Mouse (Mus musculus) large intestine, adult 2 months (tissue): Measurements from ENCODE around the gene Clec4d. TPM values are rescaled to one million over a fixed set of nuclear protein-coding genes. Genes with fewer than 3 reads are reported as not detected.
"Not testable (repeated sequence)": the region's sequence is repeated elsewhere in the genome, so short reads cannot be mapped to it uniquely, and the experiment has no call there.

Experiments used
- DNase-seq: peaks from one replicate; pipeline ENCODE4 v3.0.0-alpha.2; 2012; ENCODE audit warnings: low read depth, low spot score
- WGBS: fragments of 180-500 bp; shearing (Covaris S2); methylation state at CpG from one replicate; pipeline ENCODE4 v1.1.7; 2018; 5-methylcytosine and 5-hydroxymethylcytosine counted together
- polyA plus RNA-seq: library from polyadenylated mRNA; depleted of rRNA; stranded (reverse); fragments of >200 nt; gene quantifications from 2 replicates; pipeline ENCODE4 v1.2.3, GENCODE M21; 2012; rRNA removed

The Clec4d gene
- 0.21 TPM in 1 of 2 replicates, not detected in the other for polyA plus RNA-seq

DNA sequence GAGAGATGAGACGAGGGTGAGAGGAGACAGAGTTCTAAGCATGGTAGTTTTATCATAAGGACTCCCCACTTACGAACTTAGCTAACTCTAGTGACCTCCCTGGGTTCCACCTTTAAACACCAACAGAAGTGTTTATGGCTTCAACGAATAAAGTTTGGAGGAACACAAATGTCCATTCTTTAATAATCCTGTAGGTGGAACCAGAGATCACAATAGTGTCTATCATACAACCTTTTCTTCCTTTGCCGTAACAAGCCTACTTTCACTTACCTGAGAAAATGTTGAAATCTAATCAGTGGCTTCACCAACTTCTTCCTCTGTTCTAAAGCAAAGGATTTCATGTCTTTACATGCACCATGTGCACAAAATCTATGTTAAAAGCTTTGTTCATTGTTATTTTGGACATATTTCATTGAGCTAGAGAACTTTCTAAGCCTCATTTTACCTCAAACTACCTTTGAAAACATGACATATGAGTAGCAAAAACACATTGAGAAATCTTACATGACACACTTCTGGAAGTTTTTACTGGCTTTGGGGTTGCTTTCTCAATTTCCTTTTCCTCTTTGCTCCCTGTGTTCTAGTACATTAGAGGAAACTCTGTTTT lies at the start of gene Clec4d:
TSS of gene Clec4d (plus strand) at position 557 of the 607 bp plus-strand sequence.
- DNase-seq = no peak

DNA sequence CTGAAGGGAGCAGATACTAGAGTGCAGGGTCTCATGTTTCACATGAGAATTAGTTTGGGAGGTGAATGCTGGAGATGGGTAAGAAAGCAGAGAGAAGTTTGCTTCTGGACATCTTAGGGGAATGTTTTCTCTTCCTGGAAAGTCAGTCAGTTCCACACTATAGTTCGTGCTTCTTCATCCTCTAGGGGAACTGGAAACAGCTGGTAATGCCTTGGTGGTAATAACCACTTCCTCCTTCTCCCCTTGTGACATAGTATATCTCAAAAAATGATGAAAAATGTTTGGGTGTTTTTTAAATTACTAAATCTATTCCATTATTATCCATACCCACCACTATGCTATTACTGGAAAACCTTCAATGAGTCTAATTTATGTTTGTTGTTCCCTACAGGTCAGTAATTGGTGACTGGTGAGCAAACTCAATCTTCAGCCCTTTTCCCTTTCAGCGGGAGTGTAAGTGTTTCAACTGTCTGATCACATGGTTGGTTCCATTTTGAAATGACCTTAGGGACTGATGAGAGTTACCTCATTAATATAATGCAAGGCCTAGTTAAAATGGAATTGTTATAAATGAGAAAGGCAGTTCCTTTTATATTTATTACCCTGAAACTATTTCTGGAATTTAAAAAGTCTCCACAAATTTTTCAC lies 34.3 kb upstream of the Clec4d start:
- no peak for DNase-seq
- WGBS = 43% methylated on average over 2 of the region's 2 CpGs

More for the DNA sequence above, at the start of gene Clec4d:
- 51% methylated on average over 4 of the region's 4 CpGs for WGBS

- WGBS = 48% methylated on average over 3 of the region's 3 CpGs
- no peak for DNase-seq
Measured at GRCm38 (mm10) chr6:123229644-123230043, 32.3 kb upstream of the Clec4d start, which contains the start of gene Clec4n. Gene Clec4n (plus strand): TSS chr6:123229843.

GRCm38 (mm10) chr6:123231149-123231548 lies 30.8 kb upstream of the Clec4d start:
- no peak for DNase-seq
- WGBS = 55% methylated on average over 2 of the region's 2 CpGs

- no peak for DNase-seq
Measured at GRCm38 (mm10) chr6:123237582-123237981, 24.3 kb upstream of the Clec4d start.

DNA sequence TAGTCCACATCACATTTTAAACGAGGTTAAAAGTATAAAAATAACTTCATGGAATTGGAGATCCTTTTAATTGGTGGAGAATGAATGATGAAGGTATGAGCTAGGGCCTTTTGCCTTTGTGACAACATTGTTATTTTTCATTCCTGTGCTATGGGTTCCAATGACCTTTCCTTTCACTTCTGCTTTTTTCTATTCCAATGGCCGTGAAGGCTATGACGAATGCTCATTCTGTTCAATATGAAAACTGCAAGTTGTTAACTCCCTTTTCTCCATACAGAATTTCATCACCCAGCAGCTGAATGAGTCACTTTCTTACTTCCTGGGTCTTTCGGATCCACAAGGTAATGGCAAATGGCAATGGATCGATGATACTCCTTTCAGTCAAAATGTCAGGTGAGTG lies 17.7 kb upstream of the Clec4d start:
- DNase-seq = no peak
- WGBS = 77% methylated on average over 5 of the region's 5 CpGs

GRCm38 (mm10) chr6:123248862-123249261 lies 13.0 kb upstream of the Clec4d start:
- 75% methylated on average over 2 of the region's 2 CpGs for WGBS
- not testable (repeated sequence) for DNase-seq

- DNase-seq = no peak
Measured at GRCm38 (mm10) chr6:123252735-123253134, 9.2 kb upstream of the Clec4d start.

- 53% methylated on average over 3 of the region's 3 CpGs for WGBS
Measured at GRCm38 (mm10) chr6:123258946-123259345, 3.0 kb upstream of the Clec4d start.

DNA sequence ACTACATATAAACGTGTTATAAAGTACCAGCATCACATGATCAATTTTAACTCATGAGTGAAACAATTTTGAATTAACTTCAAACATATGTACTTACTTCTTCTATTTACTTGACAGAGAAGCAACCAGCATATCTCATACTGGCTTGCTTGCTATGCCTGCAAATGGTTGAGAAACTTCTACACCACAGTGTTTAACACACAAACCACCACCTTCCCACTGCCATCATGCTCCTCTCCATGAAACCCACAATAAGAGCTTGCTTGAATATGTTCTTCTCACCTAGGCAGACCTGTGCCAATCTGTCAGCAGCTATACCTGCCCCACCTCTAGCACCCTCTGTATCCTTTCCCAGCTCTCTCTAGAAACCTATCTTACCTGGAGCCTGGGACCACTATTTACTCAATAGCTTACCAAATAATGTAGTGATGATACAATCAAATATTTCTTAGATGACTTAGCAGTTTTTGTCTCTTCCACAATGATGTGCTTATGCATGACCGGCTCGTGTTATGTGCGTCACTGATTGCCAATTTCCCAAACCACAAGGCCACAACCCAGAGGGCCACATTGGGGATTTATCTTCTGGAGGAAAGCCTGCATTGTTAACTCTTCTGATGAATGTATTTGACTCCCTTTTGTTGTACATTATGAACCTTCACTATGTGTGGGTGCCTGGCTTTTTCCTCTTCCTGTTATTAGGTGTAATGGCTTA lies 1.9 kb upstream of the Clec4d start:
- WGBS = 71% methylated on average over 4 of the region's 4 CpGs

More at GRCm38 (mm10) chr6:123258946-123259345, 3.0 kb upstream of the Clec4d start:
- no peak for DNase-seq

DNA sequence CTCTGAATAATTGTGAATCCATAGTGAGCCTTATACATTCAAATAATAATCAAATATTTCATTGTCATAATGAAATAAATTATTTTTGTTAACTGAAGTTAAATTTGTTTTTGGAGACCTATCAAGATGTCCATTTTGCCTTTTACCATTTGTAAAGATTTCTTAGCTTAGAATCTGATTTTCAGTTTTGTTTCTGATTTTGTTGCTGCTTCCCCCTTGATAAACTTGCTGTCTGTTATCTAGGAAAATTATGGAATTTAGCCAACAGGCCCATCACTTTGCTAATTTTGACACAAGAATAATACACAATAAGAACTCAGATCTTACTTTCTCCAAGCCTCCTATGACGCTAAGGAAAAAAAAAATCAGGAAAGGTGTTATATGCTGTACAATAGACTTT lies 1.0 kb upstream of the Clec4d start:
- WGBS = 89% methylated on average over 1 of the region's 1 CpGs

More for the DNA sequence above, 1.9 kb upstream of the Clec4d start:
- DNase-seq = no peak

DNA sequence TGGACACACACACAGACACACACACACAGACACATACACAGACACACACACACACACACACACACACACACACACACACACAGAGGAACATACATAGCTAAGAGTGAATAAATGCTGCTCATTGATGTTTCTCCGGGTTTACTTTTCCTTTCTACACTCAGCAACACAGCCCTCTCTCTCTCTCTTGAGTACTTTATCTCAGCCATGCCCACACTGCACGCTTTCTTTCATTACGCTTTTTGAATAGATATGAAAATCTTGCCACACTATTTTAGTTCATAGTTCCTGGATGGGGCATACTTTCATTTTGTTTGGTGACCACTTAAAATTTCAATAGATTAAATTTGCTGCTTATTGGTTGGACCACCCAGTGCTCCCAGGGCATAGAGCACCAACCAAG lies 2.3 kb downstream of the Clec4d start:
- WGBS = 90% methylated on average over 3 of the region's 3 CpGs
- DNase-seq = no peak

More for the DNA sequence above, 1.0 kb upstream of the Clec4d start:
- no peak for DNase-seq

DNA sequence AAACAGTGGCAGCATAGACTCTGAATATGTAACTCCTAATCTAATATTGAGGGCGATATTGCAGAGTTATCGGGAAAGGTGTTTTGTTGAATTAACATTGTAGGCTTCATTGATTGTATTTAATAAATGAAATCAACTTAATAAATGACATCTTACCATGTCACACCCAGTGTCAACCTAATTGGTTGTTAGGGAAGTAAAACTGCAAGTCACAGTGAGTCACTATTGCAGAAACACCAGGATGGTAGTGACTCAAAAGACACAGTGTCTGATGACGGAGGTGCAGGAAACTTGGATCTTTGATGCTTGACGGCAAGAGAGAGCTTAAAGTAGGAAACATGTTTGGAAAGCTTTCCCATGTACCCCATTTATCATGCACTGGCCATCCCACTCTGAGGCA lies 3.9 kb downstream of the Clec4d start:
- 88% methylated on average over 4 of the region's 4 CpGs for WGBS
- DNase-seq = no peak

GRCm38 (mm10) chr6:123266945-123267344 lies 5.0 kb downstream of the Clec4d start:
- no peak for DNase-seq
- 64% methylated on average over 5 of the region's 5 CpGs for WGBS

GRCm38 (mm10) chr6:123279443-123279842 lies 17.5 kb downstream of the Clec4d start:
- DNase-seq = no peak
- WGBS = 85% methylated on average over 2 of the region's 2 CpGs

- WGBS = 71% methylated on average over 2 of the region's 2 CpGs
- no peak for DNase-seq
Measured at GRCm38 (mm10) chr6:123286311-123286710, 24.4 kb downstream of the Clec4d start.

DNA sequence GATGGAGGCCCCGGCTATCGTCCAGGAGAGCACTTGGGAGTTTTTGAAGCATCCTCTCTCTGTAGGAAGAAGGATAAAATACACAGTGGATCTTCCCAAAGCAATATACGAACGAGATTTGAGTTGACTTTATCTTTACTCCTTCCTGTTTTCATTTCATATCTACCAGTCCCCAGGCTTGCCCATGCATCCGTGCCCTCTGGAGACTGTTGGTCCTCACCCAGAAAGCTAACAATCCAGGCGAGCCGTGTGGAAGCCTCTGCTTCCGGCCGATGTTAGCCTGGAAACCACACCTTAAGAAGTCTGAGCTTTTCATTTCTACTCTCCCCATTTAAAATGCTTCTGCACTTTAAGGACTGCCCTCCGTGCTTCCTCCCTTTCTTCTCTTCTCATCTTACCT lies 27.0 kb downstream of the Clec4d start:
- 66% methylated on average over 10 of the region's 10 CpGs for WGBS
- DNase-seq = no peak

DNA sequence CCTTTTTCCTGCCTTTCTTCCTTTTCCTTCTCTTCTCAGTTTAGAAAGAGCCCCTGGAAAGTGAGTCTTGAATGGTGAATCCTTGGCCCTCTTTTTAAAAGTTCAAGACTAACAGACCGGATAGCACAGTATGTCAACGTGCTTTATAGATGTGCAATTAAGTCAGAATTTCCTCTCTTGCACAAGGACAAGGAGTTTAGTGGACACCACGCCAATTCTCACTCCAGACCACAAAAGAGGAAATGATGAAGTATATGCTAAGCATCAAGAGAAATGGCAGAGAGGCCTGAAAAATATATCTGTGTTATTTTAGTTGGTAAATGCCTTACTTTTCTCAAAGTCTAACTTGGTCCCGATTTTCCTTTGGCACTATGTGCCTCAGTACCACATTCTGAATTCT lies 27.8 kb downstream of the Clec4d start, which contains the start of gene Clec4e:
TSS of gene Clec4e (minus strand) at position 118 of the 400 bp plus-strand sequence.
- 55% methylated on average over 4 of the region's 4 CpGs for WGBS
- no peak for DNase-seq

DNA sequence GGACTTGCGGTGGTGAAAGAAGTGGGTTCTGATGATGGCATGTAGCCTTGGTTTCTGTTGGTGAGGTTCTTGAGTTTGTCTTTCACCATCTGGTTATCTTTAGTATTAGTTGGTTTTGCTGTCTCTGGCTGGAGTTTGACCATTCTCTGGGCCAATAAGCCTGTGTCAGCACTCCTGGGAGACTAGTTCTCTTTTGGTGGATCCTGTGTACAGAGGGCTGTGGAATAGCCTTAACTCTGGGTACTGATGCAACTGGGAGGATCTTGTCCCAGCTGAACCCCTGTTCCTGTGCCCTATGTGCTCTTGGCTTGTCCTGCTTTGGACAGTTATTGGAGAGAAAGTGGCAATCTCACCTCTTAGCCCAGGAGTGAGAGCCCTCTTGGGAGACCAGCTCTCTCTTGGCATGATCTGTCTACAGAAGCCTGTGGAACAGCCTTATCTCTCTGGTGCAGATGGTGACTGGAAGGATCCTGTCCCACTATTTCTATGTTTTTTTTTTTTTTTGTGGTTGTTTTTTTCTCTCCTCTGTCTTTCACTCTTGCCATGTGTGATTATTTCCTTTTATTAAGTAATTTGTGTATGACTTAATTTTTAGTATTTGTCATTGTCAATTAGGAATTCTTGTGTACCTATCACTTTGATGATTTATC lies 31.0 kb downstream of the Clec4d start:
- 93% methylated on average over 1 of the region's 1 CpGs for WGBS
- no peak for DNase-seq

DNA sequence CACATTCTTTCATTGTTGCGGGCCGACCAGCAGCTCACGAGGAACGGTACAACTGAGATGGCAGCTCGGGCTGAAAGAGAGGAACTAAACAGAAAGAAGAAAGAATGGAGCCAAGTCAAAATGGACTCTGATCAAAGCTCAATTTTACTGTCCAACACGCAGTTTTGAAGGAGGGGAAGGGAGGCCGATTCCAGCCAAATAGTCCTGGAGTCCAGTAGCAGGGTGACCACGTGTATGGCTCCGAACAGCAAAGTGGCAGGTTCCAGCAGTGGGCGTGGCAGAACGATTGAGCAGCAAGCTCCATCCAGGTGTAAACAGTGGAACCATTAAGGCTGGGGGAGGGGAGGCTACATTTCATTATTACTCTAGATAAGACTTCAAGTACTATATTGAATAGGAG lies 31.6 kb downstream of the Clec4d start:
- not testable (repeated sequence) for DNase-seq
- WGBS = 82% methylated on average over 11 of the region's 11 CpGs
